ENCODE assay signal across 10 mouse cellular contexts in the genomic region with DNA sequence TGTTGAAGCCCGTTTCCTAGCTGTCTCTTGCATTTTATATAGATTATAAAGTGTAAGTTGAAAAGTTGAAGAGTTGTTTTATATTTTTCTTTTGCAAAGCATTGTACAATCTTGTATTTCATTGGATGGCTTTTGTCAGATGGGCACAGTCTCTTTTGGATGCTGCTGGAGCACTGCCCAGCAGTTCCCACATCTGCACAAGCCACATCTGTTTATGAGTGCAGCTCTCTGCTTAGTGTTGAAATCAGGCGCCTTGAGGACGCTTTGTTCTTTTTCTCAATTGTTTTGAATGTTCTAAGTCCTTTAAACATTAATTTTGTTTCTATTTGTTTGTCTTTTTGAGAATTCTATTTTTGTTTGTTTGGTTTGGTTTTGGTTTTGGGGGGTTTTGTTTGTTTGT. TPM values are rescaled to one million over a fixed set of nuclear protein-coding genes. Genes with fewer than 3 reads are reported as not detected.
DNase-seq lines count a peak whose midpoint lies in the region; ATAC-seq lines count a peak whose summit lies in the region.
"Had no signal": no experiment of that assay in that cellular context is flagged by ENCODE, and none has a peak within 500 bp of the region (broad histone marks: within the 10 kb centered on the region; RNA-seq: fewer than 3 reads in every experiment).

No protein-coding gene starts in this region.

- no peak for ATAC-seq in granulocyte monocyte progenitor cell, adult 5-6 weeks (replicated peaks; ENCODE audit: poor library complexity, severe bottlenecking)

- DNase-seq in layer of hippocampus, adult 11-12 months (ENCODE audit: low spot score) = peak; percentile 68
- no peak for DNase-seq in layer of hippocampus, postnatal 10 days (ENCODE audit: low spot score in 2 of 2)
- peak; percentile 93 for DNase-seq in NIH3T3 (ENCODE audit: low read depth)
- peak; percentile 62 for DNase-seq in gastrocnemius, postnatal 25 days
- peak; percentile 49 for DNase-seq in lung, postnatal 25 days (ENCODE audit: low spot score)
- no peak for DNase-seq in kidney, adult 11 months
- DNase-seq in retina, embryonic 14.5 days (ENCODE audit: low spot score) = no peak
- DNase-seq: right cerebral cortex, postnatal 25 days; thymus, adult 18-20 months had no signal

RNA-seq across cellular contexts. Expression of gene Dnm2, which starts 13.5 kb away (rescaled TPM):
- total RNA-seq in layer of hippocampus, postnatal 10 days (2021) = 10 to 100 TPM; 65.2 to 67.7 TPM
- 10 to 100 TPM; 39.9 to 41.6 TPM for total RNA-seq in gastrocnemius, postnatal 25 days (2021)
- total RNA-seq in granulocyte monocyte progenitor cell, adult 5-6 weeks (2014; fragmentation: Nextera tagmentation) = 76.9 and 91.2 TPM in 2 replicates
- total RNA-seq in granulocyte monocyte progenitor cell, adult 5-6 weeks (2017) = 87.7 and 113 TPM in 2 replicates

RNA-seq across cellular contexts. Expression of gene Qtrt1, which starts 26.6 kb away (rescaled TPM):
- 10 to 100 TPM; 34.2 to 42.0 TPM for total RNA-seq in layer of hippocampus, postnatal 10 days (2021)
- 1 to 10 TPM; 5.3 to 7.7 TPM for total RNA-seq in gastrocnemius, postnatal 25 days (2021)
- 40.4 and 45.7 TPM in 2 replicates for total RNA-seq in granulocyte monocyte progenitor cell, adult 5-6 weeks (2014; fragmentation: Nextera tagmentation)
- 21.2 and 34.9 TPM in 2 replicates for total RNA-seq in granulocyte monocyte progenitor cell, adult 5-6 weeks (2017)

Comparison
In these comparisons a context has a peak if more than half of its experiments do, and no peak if none do; other contexts are left out.
1. DNase-seq: peak in layer of hippocampus, adult 11-12 months (single experiment), NIH3T3 (single experiment), gastrocnemius, postnatal 25 days (single experiment) and lung, postnatal 25 days (single experiment); none in layer of hippocampus, postnatal 10 days (0 of 2), kidney, adult 11 months (single experiment) and retina, embryonic 14.5 days (single experiment).